ENCODE assay signal across 8 mouse cellular contexts in genomic region chr15:12230243-12230935, GRCm38 (mm10). TPM values are rescaled to one million over a fixed set of nuclear protein-coding genes. Genes with fewer than 3 reads are reported as not detected.
DNase-seq lines count a peak whose midpoint lies in the region; ATAC-seq and TF ChIP-seq lines count a peak whose summit lies in the region.
"Had no signal": no experiment of that assay in that cellular context is flagged by ENCODE, and none has a peak within 500 bp of the region (broad histone marks: within the 10 kb centered on the region; RNA-seq: fewer than 3 reads in every experiment).

No protein-coding gene starts in this region.

- no peaks in the 10 kb centered on the region for H3K27me3 ChIP-seq in lung, embryonic 14.5 days (ENCODE audit: insufficient read depth, low read length)
- no peaks in the 10 kb centered on the region for H3K27me3 ChIP-seq in liver, embryonic 14.5 days (ENCODE audit: control insufficient read depth, insufficient read depth, low read length)

- no peak overlapping the region for H3K9ac ChIP-seq in lung, embryonic 14.5 days
- no peak overlapping the region; the same call in 1 of the 2 replicates for H3K9ac ChIP-seq in liver, embryonic 14.5 days (replicated peaks)

- peak; percentile 29; the same call in 1 of the 2 replicates for ATAC-seq in lung, embryonic 14.5 days (ENCODE audit: insufficient read depth)
- ATAC-seq in liver, embryonic 14.5 days (ENCODE audit: insufficient read depth), result peak; percentile 55

- DNase-seq in lung, embryonic 14.5 days, result peak; percentile 53
- no peak for DNase-seq in lung, postnatal 4 days
- peak; percentile 37 for DNase-seq in c-Kit-positive CD71-positive TER-119-positive erythroid progenitor cells, embryonic 14.5 days (ENCODE audit: low spot score)
- peak; percentile 44 to 68 (median 55) for DNase-seq in liver, embryonic 14.5 days (ENCODE audit: low read depth in 3 of 3, low spot score in 3 of 3)
- DNase-seq in thymus, postnatal 14 days, result peak; percentile 88
- no peak for DNase-seq in gastrocnemius, postnatal 14 days
- DNase-seq in frontal cortex, postnatal 10 days (ENCODE audit: low spot score in 2 of 2), result no peak
- DNase-seq: kidney, adult 8-10 months had no signal

- no peak for TF ChIP-seq EP300 in liver, embryonic 14.5 days (IDR thresholded peaks at IDR 0.05; ENCODE audit: low read depth)

- 41% methylated on average over 12 of the region's 12 CpGs for WGBS in lung, embryonic 14.5 days
- WGBS in liver, embryonic 14.5 days (ENCODE audit: insufficient replicate concordance), result 48% methylated on average over 12 of the region's 12 CpGs

- no peaks in the 10 kb centered on the region for H3K9me3 ChIP-seq in lung, embryonic 14.5 days (ENCODE audit: low read depth, low read length)
- H3K9me3 ChIP-seq in liver, embryonic 14.5 days (ENCODE audit: control insufficient read depth, low read length), result no peaks in the 10 kb centered on the region

- H3K27ac ChIP-seq in lung, embryonic 14.5 days (ENCODE audit: low read depth), result peak overlapping the region; percentile 64; the same call in 1 of the 2 replicates
- H3K27ac ChIP-seq in liver, embryonic 14.5 days, result no peak overlapping the region

- peaks cover 24% of the 10 kb centered on the region for H3K36me3 ChIP-seq in lung, embryonic 14.5 days (ENCODE audit: insufficient read depth)
- peaks cover 6% of the 10 kb centered on the region for H3K36me3 ChIP-seq in liver, embryonic 14.5 days (replicated peaks; ENCODE audit: control insufficient read depth, insufficient read depth, low read depth)

- no peak for TF ChIP-seq CTCF in lung, embryonic 14.5 days (IDR thresholded peaks at IDR 0.05; ENCODE audit: low read depth)
- no peak for TF ChIP-seq CTCF in liver, embryonic 14.5 days (IDR thresholded peaks at IDR 0.05; ENCODE audit: low read depth)

- H3K4me3 ChIP-seq in lung, embryonic 14.5 days (ENCODE audit: low read depth, low read length), result no peak overlapping the region
- H3K4me3 ChIP-seq in liver, embryonic 14.5 days (ENCODE audit: insufficient read depth in 1 of 2, low read depth in 2 of 2, low read length in 2 of 2), result no peak overlapping the region

- intact Hi-C loops in gastrocnemius, postnatal 14 days (cut with DNase I; ENCODE audit: low total_unique reads), result no loop called here

- no peak overlapping the region for H3K4me2 ChIP-seq in lung, embryonic 14.5 days
- 0 out of 2 replicates have a peak overlapping the region, but pooled peaks have one; percentile 11 for H3K4me2 ChIP-seq in liver, embryonic 14.5 days (ENCODE audit: low read depth)

- peaks cover 10% of the 10 kb centered on the region for H3K4me1 ChIP-seq in lung, embryonic 14.5 days (ENCODE audit: insufficient read depth)
- peaks cover 23 to 45% of the 10 kb centered on the region in 2 experiments for H3K4me1 ChIP-seq in liver, embryonic 14.5 days (replicated peaks; ENCODE audit: control insufficient read depth in 2 of 2, insufficient read depth in 2 of 2, low read length in 1 of 2)

RNA-seq across cellular contexts. Expression of gene Mtmr12, which starts 25.6 kb away (rescaled TPM):
- 23.4 and 23.5 TPM in 2 replicates for polyA plus RNA-seq in lung, embryonic 14.5 days (2014; fragmentation: Nextera tagmentation; extraction: Ambion mirVana)
- 6.4 and 6.5 TPM in 2 replicates for polyA plus RNA-seq in liver, embryonic 14.5 days (2012; rRNA removed)
- polyA plus RNA-seq in liver, embryonic 14.5 days (2014; fragmentation: Nextera tagmentation; extraction: Ambion mirVana), result 6.8 and 7.2 TPM in 2 replicates
- 1 to 10 TPM; 6.0 to 7.1 TPM for total RNA-seq in gastrocnemius, postnatal 14 days (2021)

Comparison
In these comparisons a context has a peak if more than half of its experiments do, and no peak if none do; other contexts are left out.
1. DNase-seq: peak in lung, embryonic 14.5 days (single experiment), c-Kit-positive CD71-positive TER-119-positive erythroid progenitor cells, embryonic 14.5 days (single experiment), liver, embryonic 14.5 days (3 of 3) and thymus, postnatal 14 days (single experiment); none in lung, postnatal 4 days (0 of 2), gastrocnemius, postnatal 14 days (single experiment) and frontal cortex, postnatal 10 days (0 of 2).